Mouse (Mus musculus) cerebellum, adult 2 months (tissue): ENCODE data around the gene Rfx3.

Experiments
- CTCF ChIP-seq: fragments of 200-500 bp; IDR thresholded peaks from 2 replicates; pipeline ENCODE4 v1.5.1; 2011; ENCODE audit warnings: low read depth, mild to moderate bottlenecking, control low read depth, low read length, moderate library complexity, borderline replicate concordance; ENCODE audit not compliant: insufficient read depth
- POLR2A ChIP-seq: fragments of 200-500 bp; IDR thresholded peaks from 2 replicates; pipeline ENCODE4 v1.6.1; 2011; ENCODE audit warnings: low read length, control low read depth, borderline replicate concordance; ENCODE audit not compliant: insufficient read depth

- no peak for TF ChIP-seq CTCF
- no peak for TF ChIP-seq POLR2A
Observed at GRCm38 (mm10) chr19:27847055-27847454, 163.9 kb downstream of the Rfx3 start.
